Mouse (Mus musculus) forebrain, embryonic 14.5 days (tissue): ENCODE measurements around the gene Nudt9. TPM values are rescaled to one million over a fixed set of nuclear protein-coding genes. Genes with fewer than 3 reads are reported as not detected.

Experiments
- ATAC-seq: fragments of 200-750 bp; cut with Nextera tagmentation; 2 replicates; pipeline ENCODE4 v1.8.0; 2017; ENCODE audit warnings: mild to moderate bottlenecking, moderate library complexity
- DNase-seq: peaks from one replicate; pipeline ENCODE4 v3.0.0-alpha.2; 2015; ENCODE audit warnings: low spot score
- H3K27ac ChIP-seq: fragments of 300-500 bp; sonication (generic); 2 replicates; pipeline ENCODE4 v1.5.1; 2014; ENCODE audit warnings: low read depth, mild to moderate bottlenecking, control low read depth, low read length, moderate library complexity
- H3K27me3 ChIP-seq: fragments of 300-500 bp; sonication (generic); replicated peaks from 2 replicates; pipeline ENCODE4 v1.6.1; 2014; ENCODE audit warnings: low read length, control low read depth, mixed read lengths; ENCODE audit not compliant: control insufficient read depth, insufficient read depth
- H3K36me3 ChIP-seq: fragments of 300-500 bp; sonication (generic); 2 replicates; pipeline ENCODE4 v1.6.1; 2014; ENCODE audit warnings: low read length, control low read depth; ENCODE audit not compliant: control insufficient read depth, insufficient read depth
- H3K4me1 ChIP-seq: fragments of 300-500 bp; sonication (generic); 2 replicates; pipeline ENCODE4 v1.6.1; 2014; ENCODE audit warnings: antibody characterized with exemption, low read length, control low read depth; ENCODE audit not compliant: control insufficient read depth, insufficient read depth
- H3K4me2 ChIP-seq: fragments of 300-500 bp; sonication (generic); 2 replicates; pipeline ENCODE4 v1.6.1; 2014; ENCODE audit warnings: mild to moderate bottlenecking, control low read depth, low read length
- H3K4me3 ChIP-seq: fragments of 300-500 bp; sonication (generic); 2 replicates; pipeline ENCODE4 v1.5.1; 2014; ENCODE audit warnings: low read depth, low read length, control low read depth
- H3K9ac ChIP-seq: fragments of 300-500 bp; sonication (generic); 2 replicates; pipeline ENCODE4 v1.6.1; 2014; ENCODE audit warnings: mild to moderate bottlenecking, low read length, control low read depth, moderate library complexity
- H3K9me3 ChIP-seq: fragments of 300-500 bp; sonication (generic); replicated peaks from 2 replicates; pipeline ENCODE4 v1.6.1; 2016; ENCODE audit warnings: low read length, control low read depth, mixed read lengths; ENCODE audit not compliant: control insufficient read depth
- WGBS: fragments of 180-500 bp; shearing (Covaris S2); extraction: QIAGEN DNeasy Blood & Tissue Kit; methylation state at CpG from one replicate; pipeline ENCODE4 v1.1.7; 2014; 5-methylcytosine and 5-hydroxymethylcytosine counted together
- polyA plus RNA-seq: library from polyadenylated mRNA; unstranded; fragments of >200 nt; fragmentation: Nextera tagmentation; extraction: Ambion mirVana; gene quantifications from 2 replicates; pipeline ENCODE4 v1.2.1, GENCODE M21; 2014

Gene Nudt9
- polyA plus RNA-seq, 1 experiment from 2014 or later = 56.8 TPM

GRCm38 (mm10) chr5:104085366-104085765, 39.3 kb downstream of the Nudt9 start:
- Histone ChIP-seq H3K4me2 (no peak overlapping the region), H3K9ac (no peak overlapping the region), H3K4me3 (no peak overlapping the region), H3K4me1 (no peaks in the 10 kb centered on the region), H3K27me3 (no peaks in the 10 kb centered on the region), H3K36me3 (no peaks in the 10 kb centered on the region), H3K27ac (no peak overlapping the region), H3K9me3 (no peaks in the 10 kb centered on the region)
- no peak for DNase-seq
- WGBS = 69% methylated on average over 9 of the region's 9 CpGs
- ATAC-seq = no peak

- ATAC-seq = no peak
- H3K4me1 ChIP-seq = no peaks in the 10 kb centered on the region
- H3K27ac ChIP-seq = no peak overlapping the region
- WGBS = 72% methylated on average over 2 of the region's 2 CpGs
- DNase-seq = no peak
- no peak overlapping the region for H3K4me2 ChIP-seq
- H3K4me3 ChIP-seq = no peak overlapping the region
- no peaks in the 10 kb centered on the region for H3K27me3 ChIP-seq
- no peaks in the 10 kb centered on the region for H3K36me3 ChIP-seq
- H3K9me3 ChIP-seq = no peaks in the 10 kb centered on the region
- no peak overlapping the region for H3K9ac ChIP-seq
Measured at GRCm38 (mm10) chr5:104089751-104090150, 43.6 kb downstream of the Nudt9 start.

GRCm38 (mm10) chr5:104095416-104096077, 49.4 kb downstream of the Nudt9 start:
- 90% methylated on average over 11 of the region's 11 CpGs for WGBS
- no peak overlapping the region for H3K4me3 ChIP-seq
- no peak overlapping the region for H3K9ac ChIP-seq
- ATAC-seq (no peak), DNase-seq (no peak)
- no peaks in the 10 kb centered on the region for H3K4me1 ChIP-seq
- H3K36me3 ChIP-seq = no peaks in the 10 kb centered on the region
- no peak overlapping the region for H3K4me2 ChIP-seq
- no peaks in the 10 kb centered on the region for H3K9me3 ChIP-seq
- H3K27me3 ChIP-seq = no peaks in the 10 kb centered on the region
- no peak overlapping the region for H3K27ac ChIP-seq

GRCm38 (mm10) chr5:104096078-104096938, 50.2 kb downstream of the Nudt9 start:
- Histone ChIP-seq H3K36me3 (no peaks in the 10 kb centered on the region), H3K9ac (no peak overlapping the region), H3K4me1 (no peaks in the 10 kb centered on the region), H3K4me3 (no peak overlapping the region), H3K27me3 (no peaks in the 10 kb centered on the region), H3K27ac (peak overlapping the region; percentile 27; the same call in 1 of the 2 replicates), H3K4me2 (no peak overlapping the region), H3K9me3 (no peaks in the 10 kb centered on the region)
- 88% methylated on average over 16 of the region's 16 CpGs for WGBS
- ATAC-seq = no peak
- no peak for DNase-seq

GRCm38 (mm10) chr5:104101678-104102531, 55.8 kb downstream of the Nudt9 start:
- ATAC-seq (0 out of 2 replicates have a peak, but pooled peaks have one; percentile 42), DNase-seq (peak; percentile 43)

GRCm38 (mm10) chr5:104103171-104103570, 57.1 kb downstream of the Nudt9 start:
- Histone ChIP-seq H3K27me3 (no peaks in the 10 kb centered on the region), H3K36me3 (no peaks in the 10 kb centered on the region), H3K4me1 (peaks cover 2% of the 10 kb centered on the region), H3K9ac (no peak overlapping the region), H3K9me3 (no peaks in the 10 kb centered on the region), H3K27ac (no peak overlapping the region), H3K4me3 (no peak overlapping the region), H3K4me2 (no peak overlapping the region)
- ATAC-seq (no peak), DNase-seq (no peak)
- 74% methylated on average over 4 of the region's 4 CpGs for WGBS

More at GRCm38 (mm10) chr5:104101678-104102531, 55.8 kb downstream of the Nudt9 start:
- Histone ChIP-seq H3K27me3 (no peaks in the 10 kb centered on the region), H3K4me2 (no peak overlapping the region), H3K27ac (no peak overlapping the region), H3K9ac (no peak overlapping the region), H3K36me3 (no peaks in the 10 kb centered on the region), H3K4me3 (no peak overlapping the region), H3K9me3 (no peaks in the 10 kb centered on the region), H3K4me1 (no peaks in the 10 kb centered on the region)
- WGBS = 5% methylated on average over 10 of the region's 10 CpGs

- ATAC-seq (no peak), DNase-seq (no peak)
- Histone ChIP-seq H3K27ac (no peak overlapping the region), H3K36me3 (no peaks in the 10 kb centered on the region), H3K27me3 (no peaks in the 10 kb centered on the region), H3K4me1 (peaks cover 9% of the 10 kb centered on the region), H3K4me2 (no peak overlapping the region), H3K9ac (no peak overlapping the region), H3K9me3 (no peaks in the 10 kb centered on the region), H3K4me3 (no peak overlapping the region)
- 27% methylated on average over 2 of the region's 2 CpGs for WGBS
Measured at GRCm38 (mm10) chr5:104104111-104104510, 58.0 kb downstream of the Nudt9 start.

GRCm38 (mm10) chr5:104108127-104108875, 62.2 kb downstream of the Nudt9 start:
- 46% methylated on average over 11 of the region's 11 CpGs for whole genome bisulfite sequencing
- Histone ChIP-seq H3K36me3 (no peaks in the 10 kb centered on the region), H3K9me3 (no peaks in the 10 kb centered on the region), H3K4me2 (peak overlapping the region; percentile 48), H3K27me3 (no peaks in the 10 kb centered on the region), H3K4me3 (peak overlapping the region; percentile 17; the same call in 1 of the 2 replicates), H3K4me1 (peaks cover 45% of the 10 kb centered on the region), H3K9ac (peak overlapping the region; percentile 52), H3K27ac (peak overlapping the region; percentile 61)
- peak; percentile 30 for ATAC-seq
- peak; percentile 41 for DNase-seq
